Mouse (Mus musculus): ENCODE data around the gene Lrrc4b. TPM values are rescaled to one million over a fixed set of nuclear protein-coding genes. Genes with fewer than 3 reads are reported as not detected.
A peak's percentile ranks its signal among the peaks of the same experiment; 100 is the strongest.

The Lrrc4b gene
- total RNA-seq, 4 experiments from 2014 or later = 0.10 to 0.27 (median 0.11) TPM

GRCm38 (mm10) chr7:44485572-44486195 lies 56.9 kb downstream of the Lrrc4b start:
- no peak for DNase-seq (ENCODE audit: low spot score in 2 of 2)

DNA sequence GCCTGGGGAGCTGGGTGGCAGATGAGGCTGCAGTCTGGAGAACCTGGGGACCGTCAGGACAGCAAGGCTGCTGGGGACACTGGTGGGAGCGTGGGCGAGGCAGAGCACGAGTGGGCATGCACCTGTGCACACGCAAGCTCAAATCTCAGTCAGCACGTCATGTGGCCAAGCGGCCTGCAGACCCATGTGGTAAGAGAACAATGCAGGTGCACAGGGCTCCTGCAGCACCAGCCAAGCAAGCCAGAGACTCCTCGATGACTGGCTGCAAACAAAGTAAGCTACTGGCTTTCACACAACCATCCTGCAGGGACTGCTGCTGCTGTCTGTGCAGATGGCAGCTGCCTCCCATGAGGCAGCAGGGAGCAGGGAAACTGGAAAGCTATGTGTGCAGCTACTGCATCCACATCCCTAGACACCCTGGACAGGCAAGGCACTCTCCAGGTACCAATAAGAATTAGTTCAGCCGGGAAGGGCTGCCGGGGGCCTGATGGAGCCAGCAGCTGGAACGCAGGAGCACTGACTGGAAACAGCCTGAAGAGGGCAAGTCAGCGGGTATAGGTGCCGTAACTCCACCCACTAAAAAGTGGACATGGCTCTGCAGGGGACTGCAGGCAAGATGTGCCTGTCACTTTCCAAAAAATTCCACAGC lies 58.2 kb downstream of the Lrrc4b start:
- DNase-seq (ENCODE audit: low spot score in 2 of 2) = peak in 1 of 2 experiments; percentile 2

DNA sequence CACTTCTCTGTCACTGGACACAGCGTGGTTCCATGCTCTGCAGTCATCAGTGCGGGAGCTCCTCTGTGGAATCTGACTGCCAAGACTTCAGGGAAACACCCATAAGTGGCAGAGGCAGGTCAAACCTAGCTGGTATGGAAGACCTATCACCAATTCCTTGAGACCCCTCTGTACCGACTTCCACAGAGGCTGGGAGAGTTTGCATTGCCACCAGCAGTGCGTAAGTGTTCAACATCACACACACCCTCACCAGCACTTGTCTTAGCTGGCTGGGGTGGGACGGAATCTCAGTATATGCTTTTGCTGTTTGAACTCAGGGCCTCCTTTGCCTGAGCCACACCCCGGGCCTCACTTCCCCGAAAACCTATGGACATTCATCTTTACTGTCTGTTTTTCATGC lies 59.1 kb downstream of the Lrrc4b start:
- no peak for DNase-seq (ENCODE audit: low spot score in 2 of 2)

DNA sequence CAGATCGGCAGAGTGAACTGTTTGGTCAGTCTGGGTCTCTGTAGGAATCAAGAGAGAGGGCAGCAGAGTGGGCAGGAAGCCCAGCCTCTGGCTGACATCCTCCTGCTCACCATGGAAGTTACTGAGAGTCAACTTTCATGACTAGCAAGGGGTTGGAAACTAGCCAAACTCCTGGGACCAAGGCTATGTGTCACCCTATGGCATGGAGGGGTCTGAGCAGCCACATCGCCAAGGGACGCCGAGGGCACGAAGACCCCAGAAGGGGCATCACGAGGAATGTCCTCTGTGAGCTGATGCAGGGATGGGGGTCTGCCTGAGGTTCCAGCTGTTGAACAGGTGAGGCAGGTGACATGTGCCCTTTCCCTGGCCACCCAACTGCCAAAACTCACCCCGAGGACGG lies 59.7 kb downstream of the Lrrc4b start:
- peak in 1 of 2 experiments; percentile 3 for DNase-seq (ENCODE audit: low spot score in 2 of 2)

DNA sequence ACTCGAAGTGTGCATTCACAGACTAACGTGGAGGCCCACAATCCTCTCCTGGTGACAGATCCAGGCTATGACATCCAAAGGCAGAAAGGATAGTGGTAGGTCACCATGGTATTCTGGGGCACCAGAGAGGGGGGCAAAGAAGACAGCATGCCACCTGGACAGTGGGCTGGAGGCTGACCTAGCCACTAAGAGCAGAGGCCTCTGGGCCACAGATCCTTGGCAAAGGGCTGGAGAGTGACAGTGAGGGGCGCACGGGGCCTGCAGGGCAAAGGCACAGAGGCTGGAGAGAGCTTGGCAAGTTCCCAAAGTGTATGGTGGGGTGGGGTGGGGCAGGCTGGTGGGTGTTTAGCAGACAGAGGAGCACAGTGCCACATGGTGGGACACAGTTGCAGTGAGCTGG lies 61.5 kb downstream of the Lrrc4b start:
- DNase-seq (ENCODE audit: low spot score in 2 of 2) = no peak

- DNase-seq (ENCODE audit: low spot score in 2 of 2) = peak in 1 of 2 experiments; percentile 2
Measured at GRCm38 (mm10) chr7:44491391-44491790, 62.6 kb downstream of the Lrrc4b start.

- DNase-seq (ENCODE audit: low spot score in 2 of 2) = no peak
Measured at GRCm38 (mm10) chr7:44492166-44492826, 63.5 kb downstream of the Lrrc4b start.

- peak in 1 of 2 experiments; percentile 9 for DNase-seq (ENCODE audit: low spot score in 2 of 2)
Measured at GRCm38 (mm10) chr7:44494681-44495080, 65.9 kb downstream of the Lrrc4b start.

DNA sequence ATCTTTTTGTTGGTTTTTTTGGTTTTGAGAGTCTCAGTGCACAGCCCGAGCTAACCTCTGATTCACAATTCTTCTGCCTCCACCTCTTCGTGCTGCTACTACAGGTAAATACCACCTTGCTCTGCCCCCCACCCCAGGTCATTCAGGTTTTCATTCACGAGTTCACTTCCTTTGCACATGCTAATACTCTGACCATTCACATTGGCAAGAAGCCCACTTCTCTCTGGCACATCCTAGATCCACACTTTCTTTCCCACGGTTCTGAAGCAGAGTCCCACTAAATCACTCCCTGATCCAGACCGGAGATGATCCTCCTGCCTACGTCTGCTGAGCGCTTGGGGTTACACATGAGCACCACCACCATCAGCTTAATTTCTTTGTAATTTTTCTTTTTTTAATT lies 66.3 kb downstream of the Lrrc4b start:
- DNase-seq (ENCODE audit: low spot score in 2 of 2) = no peak

- peak; percentile 92 to 95 for DNase-seq (ENCODE audit: low spot score in 2 of 2)
Measured at GRCm38 (mm10) chr7:44495992-44496770, 67.4 kb downstream of the Lrrc4b start, which contains the start of the genes Emc10 and Fam71e1. Gene Emc10, minus strand, starts transcription at chr7:44496529. Gene Fam71e1, plus strand, starts transcription at chr7:44496581.

DNA sequence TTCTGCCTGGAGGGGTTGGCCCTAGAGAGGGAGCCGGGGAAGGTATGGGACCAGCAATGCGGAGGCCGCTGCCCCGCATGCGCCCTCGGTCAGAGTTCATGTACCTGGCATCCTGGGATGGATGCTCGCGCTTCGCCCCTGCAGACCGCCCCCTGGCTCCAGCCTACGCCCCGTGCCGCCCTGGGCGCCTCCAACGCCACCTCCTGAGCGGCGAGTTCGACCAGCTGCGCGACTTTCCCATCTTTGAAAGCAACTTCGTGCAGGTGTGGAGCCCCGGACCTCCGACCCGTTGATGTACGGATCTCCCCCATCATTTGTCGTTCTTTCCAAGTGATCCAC lies 67.9 kb downstream of the Lrrc4b start:
- no peak for DNase-seq (ENCODE audit: low spot score in 2 of 2)

- DNase-seq (ENCODE audit: low spot score in 2 of 2) = peak in 1 of 2 experiments; percentile 8
Measured at GRCm38 (mm10) chr7:44497361-44498055, 68.7 kb downstream of the Lrrc4b start.

DNA sequence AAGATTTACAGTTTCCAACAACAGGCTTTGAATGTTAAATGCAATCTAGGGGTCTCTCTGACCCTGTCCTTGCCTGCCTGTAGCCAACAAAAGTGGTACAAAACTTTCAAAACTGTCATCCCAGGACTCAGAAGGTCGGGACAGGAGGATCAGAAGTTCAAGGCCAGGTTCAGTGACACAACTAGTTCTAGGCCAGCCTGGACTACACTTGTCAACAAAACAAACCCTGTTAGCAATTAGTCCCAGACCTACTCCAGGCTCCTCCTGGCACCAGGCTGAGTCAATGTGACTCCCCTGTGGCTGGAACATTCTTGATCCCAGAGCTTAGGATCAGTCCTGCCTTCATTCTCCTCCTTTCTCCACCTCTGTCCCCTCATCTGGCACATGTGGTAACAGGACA lies 70.1 kb downstream of the Lrrc4b start:
- DNase-seq (ENCODE audit: low spot score in 2 of 2) = peak in 1 of 2 experiments; percentile 2

DNA sequence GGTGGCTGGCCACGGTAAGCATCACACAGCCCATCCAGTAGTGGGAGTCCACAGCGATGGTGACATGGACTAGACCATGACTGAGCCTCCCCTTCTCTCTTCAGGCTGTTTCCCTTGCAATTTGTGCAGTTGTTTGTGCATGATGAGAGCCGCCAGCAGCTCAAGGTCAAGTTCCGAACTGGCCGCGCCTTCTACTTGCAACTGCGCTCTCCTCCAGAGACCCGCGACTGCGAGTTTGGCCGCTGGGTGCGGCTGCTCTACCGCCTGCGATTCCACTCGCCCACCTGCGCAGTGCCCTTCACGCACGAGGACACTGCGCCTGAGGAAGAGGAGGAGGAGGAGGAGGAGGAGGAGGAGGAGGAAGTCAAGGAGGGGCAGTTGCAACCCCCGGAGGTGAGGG lies 71.2 kb downstream of the Lrrc4b start:
- DNase-seq (ENCODE audit: low spot score in 2 of 2) = peak in 1 of 2 experiments; percentile 15

- DNase-seq (ENCODE audit: low spot score in 2 of 2) = peak in 1 of 2 experiments; percentile 45
Measured at GRCm38 (mm10) chr7:44501563-44502115, 72.8 kb downstream of the Lrrc4b start.

DNA sequence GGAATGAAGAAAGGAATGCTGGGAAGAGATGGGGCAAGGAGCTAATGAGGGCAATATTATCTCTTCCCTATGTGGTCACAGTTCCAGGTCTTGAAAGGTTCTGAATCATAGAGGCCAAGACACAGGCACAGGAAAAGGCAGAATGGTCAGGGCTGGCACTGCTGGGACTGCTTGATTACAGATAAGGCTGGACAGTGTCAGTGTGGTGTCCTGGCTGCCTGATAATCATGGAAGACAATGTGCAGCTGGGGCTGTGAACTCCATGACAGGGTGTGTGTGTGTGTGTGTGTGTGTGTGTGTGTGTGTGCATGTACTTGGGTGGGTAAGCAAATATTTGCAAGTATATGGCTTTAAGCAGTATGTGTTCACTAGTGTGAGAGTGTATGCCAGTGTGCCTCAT lies 78.7 kb downstream of the Lrrc4b start:
- no peak for DNase-seq (ENCODE audit: low spot score in 2 of 2)

Small RNA genes within 50 kb of the gene (microRNA-seq; reads per million reads assigned to microRNA genes)
- gene Mir7052 = not detected

Other genes starting within 250 kb of the Lrrc4b start
- not detected for gene Klk1b24, start 240.8 kb upstream of the Lrrc4b start, total RNA-seq (2022)
- not detected for gene Klk1b3, start 230.8 kb upstream of the Lrrc4b start, total RNA-seq (2022)
- not detected for gene Klk1b4, start 221.6 kb upstream of the Lrrc4b start, total RNA-seq (2022)
- not detected for gene Klk1b5, start 213.1 kb upstream of the Lrrc4b start, total RNA-seq (2022)
- gene Klk1, start 203.7 kb upstream of the Lrrc4b start, total RNA-seq (2022) = under 1 TPM in 2 of 4 experiments, not detected in 2; 0.31 to 0.72 TPM
- not detected for gene Gm36864, start 192.8 kb upstream of the Lrrc4b start, total RNA-seq (2022)
- not detected for gene 1700028J19Rik, start 182.3 kb upstream of the Lrrc4b start, total RNA-seq (2022)
- gene 2410002F23Rik, start 182.3 kb upstream of the Lrrc4b start, total RNA-seq (2022) = 1 to 10 TPM; 5.1 to 9.2 (median 6.6) TPM
- not detected for gene Acp4, start 171.6 kb upstream of the Lrrc4b start, total RNA-seq (2022)
- gene Gm15517, start 167.6 kb upstream of the Lrrc4b start, total RNA-seq (2022) = not detected
- gene Clec11a, start 122.1 kb upstream of the Lrrc4b start, total RNA-seq (2022) = 1 to 10 TPM in 2 of 4 experiments, under 1 TPM in 2; 0.53 to 1.3 (median 0.99) TPM
- gene Shank1, start 118.8 kb upstream of the Lrrc4b start, total RNA-seq (2022) = under 1 TPM; 0.17 to 0.43 (median 0.34) TPM
- gene Syt3, start 44.9 kb upstream of the Lrrc4b start, total RNA-seq (2022) = 1 to 10 TPM; 3.2 to 7.0 (median 5.2) TPM
- gene 1700008O03Rik, start 43.2 kb upstream of the Lrrc4b start, total RNA-seq (2022) = not detected
- gene Aspdh, start 36.4 kb downstream of the Lrrc4b start, total RNA-seq (2022) = under 1 TPM in 1 of 4 experiments, not detected in 3; 0.29 TPM
- 10 to 100 TPM; 48.9 to 66.1 (median 56.3) TPM for gene Josd2, start 39.0 kb downstream of the Lrrc4b start, total RNA-seq (2022)
- gene Emc10, start 67.5 kb downstream of the Lrrc4b start, total RNA-seq (2022) = 10 to 100 TPM; 48.6 to 53.7 (median 51.8) TPM
- 1 to 10 TPM; 3.4 to 5.4 (median 4.4) TPM for gene Fam71e1, start 67.6 kb downstream of the Lrrc4b start, total RNA-seq (2022)
- gene Mybpc2, start 95.6 kb downstream of the Lrrc4b start, total RNA-seq (2022) = 1,000 to 10,000 TPM; 5,017 to 5,674 (median 5,484) TPM
- gene Spib, start 103.1 kb downstream of the Lrrc4b start, total RNA-seq (2022) = not detected
- 1 to 10 TPM; 4.6 to 5.9 (median 5.4) TPM for gene Pold1, start 119.8 kb downstream of the Lrrc4b start, total RNA-seq (2022)
- 10 to 100 TPM; 38.0 to 45.8 (median 40.1) TPM for gene Nr1h2, start 124.9 kb downstream of the Lrrc4b start, total RNA-seq (2022)
- under 1 TPM in 3 of 4 experiments, not detected in 1; 0.22 to 0.46 (median 0.40) TPM for gene Napsa, start 143.4 kb downstream of the Lrrc4b start, total RNA-seq (2022)
- 1 to 10 TPM; 3.6 to 5.1 (median 4.5) TPM for gene Kcnc3, start 161.6 kb downstream of the Lrrc4b start, total RNA-seq (2022)
- gene Myh14, start 241.8 kb downstream of the Lrrc4b start, total RNA-seq (2022) = 10 to 100 TPM; 38.7 to 58.3 (median 42.5) TPM

Measured in gastrocnemius, adult 8-10 months (tissue).